Mouse (Mus musculus) ES-Bruce4 (cell line): ENCODE results near the gene Magi2.
"Not testable (repeated sequence)": the region's sequence is repeated elsewhere in the genome, so short reads cannot be mapped to it uniquely, and the experiment has no call there.

Experiments
- CTCF ChIP-seq: IDR thresholded peaks from one replicate; pipeline ENCODE4 v1.8.1; 2011; ENCODE audit warnings: low read depth, low read length
- POLR2A ChIP-seq: IDR thresholded peaks from one replicate; pipeline ENCODE4 v1.8.1; 2011; ENCODE audit warnings: low read length; ENCODE audit not compliant: insufficient read depth

DNA sequence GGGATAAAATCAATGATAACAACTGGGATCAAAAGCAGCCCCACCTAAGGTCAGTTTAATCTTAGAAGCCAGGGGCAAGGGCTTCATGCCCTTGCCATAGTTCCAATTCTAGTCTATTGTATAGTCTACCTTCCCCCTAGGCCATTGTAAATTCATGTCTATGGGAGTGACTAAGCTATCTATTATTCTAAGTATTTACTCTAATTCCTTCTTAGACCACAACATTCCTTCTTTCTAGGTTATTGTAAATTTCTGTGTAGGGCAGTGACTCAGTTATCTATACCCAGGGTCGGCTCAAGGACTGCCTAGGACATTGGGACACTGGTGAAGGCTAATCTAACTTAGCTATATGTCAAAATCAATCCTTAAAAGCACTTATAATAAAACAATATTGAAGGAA, 1487.8 kb downstream of the Magi2 start:
- not testable (repeated sequence) for TF ChIP-seq POLR2A, CTCF
